Mouse (Mus musculus): Measurements from ENCODE around the gene Psen2.

Gene Psen2

GRCm38 (mm10) chr1:180200722-180201121, 62.5 kb downstream of the Psen2 start:
- CTCF ChIA-PET, result no interaction called here

GRCm38 (mm10) chr1:180199715-180200050, 63.6 kb downstream of the Psen2 start:
- CTCF ChIA-PET, result no interaction called here

- CTCF ChIA-PET, result interaction anchor here (0.6 kb wide), 1 partner anchor 161 kb away, joined by 3 read pairs; no protein-coding TSS in a partner anchor
Observed at GRCm38 (mm10) chr1:180198959-180199714, 64.1 kb downstream of the Psen2 start, which contains the start of gene Coq8a. Gene Coq8a, minus strand, starts transcription at chr1:180199602.

GRCm38 (mm10) chr1:180197956-180198355, 65.3 kb downstream of the Psen2 start:
- CTCF ChIA-PET, result interaction anchor here (0.7 to 0.9 kb wide), 2 partner anchors 58 to 1036 kb away, joined by 3 read pairs; no protein-coding TSS in a partner anchor

GRCm38 (mm10) chr1:180196508-180196907, 66.7 kb downstream of the Psen2 start:
- CTCF ChIA-PET, result interaction anchor here (1.4 kb wide), 1 partner anchor 16 kb away, joined by 4 read pairs; no protein-coding TSS in a partner anchor

- CTCF ChIA-PET, result interaction anchor here (1.4 kb wide), 1 partner anchor 16 kb away, joined by 4 read pairs; no protein-coding TSS in a partner anchor
Observed at GRCm38 (mm10) chr1:180195703-180196381, 67.4 kb downstream of the Psen2 start.

- CTCF ChIA-PET, result interaction anchor here (1.4 kb wide), 1 partner anchor 15 kb away, joined by 4 read pairs; no protein-coding TSS in a partner anchor
Observed at GRCm38 (mm10) chr1:180194781-180195471, 68.3 kb downstream of the Psen2 start.

GRCm38 (mm10) chr1:180194048-180194447, 69.2 kb downstream of the Psen2 start:
- CTCF ChIA-PET, result no interaction called here

- CTCF ChIA-PET, result no interaction called here
Observed at GRCm38 (mm10) chr1:180193391-180193935, 69.8 kb downstream of the Psen2 start.

- CTCF ChIA-PET, result no interaction called here
Observed at GRCm38 (mm10) chr1:180192866-180193265, 70.4 kb downstream of the Psen2 start.

GRCm38 (mm10) chr1:180191651-180192220, 71.5 kb downstream of the Psen2 start:
- CTCF ChIA-PET, result interaction anchor here (0.6 kb wide), 1 partner anchor 33 kb away, joined by 4 read pairs; no protein-coding TSS in a partner anchor

- CTCF ChIA-PET, result interaction anchor here (0.7 kb wide), 2 partner anchors 93 to 176 kb away, joined by 3 to 5 read pairs; no protein-coding TSS in a partner anchor
Observed at GRCm38 (mm10) chr1:180191112-180191511, 72.1 kb downstream of the Psen2 start.

- CTCF ChIA-PET, result no interaction called here
Observed at GRCm38 (mm10) chr1:180188951-180189350, 74.3 kb downstream of the Psen2 start.

GRCm38 (mm10) chr1:180186371-180186770, 76.9 kb downstream of the Psen2 start:
- CTCF ChIA-PET, result no interaction called here

- CTCF ChIA-PET, result no interaction called here
Observed at GRCm38 (mm10) chr1:180185877-180186276, 77.4 kb downstream of the Psen2 start.

GRCm38 (mm10) chr1:180184768-180185167, 78.5 kb downstream of the Psen2 start:
- CTCF ChIA-PET, result no interaction called here

- CTCF ChIA-PET, result no interaction called here
Observed at GRCm38 (mm10) chr1:180183525-180184159, 79.6 kb downstream of the Psen2 start.

GRCm38 (mm10) chr1:180182731-180183130, 80.5 kb downstream of the Psen2 start:
- CTCF ChIA-PET, result interaction anchor here (0.6 kb wide), 1 partner anchor 10 kb away, joined by 3 read pairs; no protein-coding TSS in a partner anchor

- CTCF ChIA-PET, result no interaction called here
Observed at GRCm38 (mm10) chr1:180181966-180182319, 81.3 kb downstream of the Psen2 start.

GRCm38 (mm10) chr1:180181304-180181965, 81.8 kb downstream of the Psen2 start:
- CTCF ChIA-PET, result no interaction called here
